Mouse (Mus musculus) liver, postnatal 0 days (tissue): ENCODE data around the gene Lipe. TPM values are rescaled to one million over a fixed set of nuclear protein-coding genes. Genes with fewer than 3 reads are reported as not detected.

Source experiments
- ATAC-seq: fragments of 200-750 bp; cut with Nextera tagmentation; 2 replicates; pipeline ENCODE4 v1.8.0; 2017; ENCODE audit warnings: mild to moderate bottlenecking, moderate library complexity
- DNase-seq: peaks from one replicate; pipeline ENCODE4 v3.0.0-alpha.2; 2016
- H3K27ac ChIP-seq: fragments of 300-500 bp; sonication (generic); 2 replicates; pipeline ENCODE4 v1.5.1; 2014; ENCODE audit warnings: antibody characterized with exemption, moderate library complexity, mild to moderate bottlenecking, low read depth
- H3K27me3 ChIP-seq: fragments of 300-500 bp; sonication (generic); 2 replicates; pipeline ENCODE4 v1.6.1; 2014; ENCODE audit warnings: low read length, control low read depth, mixed read lengths; ENCODE audit not compliant: insufficient read depth
- H3K36me3 ChIP-seq: fragments of 300-500 bp; sonication (generic); replicated peaks from 2 replicates; pipeline ENCODE4 v1.6.1; 2014; ENCODE audit warnings: mild to moderate bottlenecking, control low read depth, low read length, moderate library complexity, mixed read lengths; ENCODE audit not compliant: insufficient read depth
- H3K4me1 ChIP-seq: fragments of 300-500 bp; sonication (generic); 2 replicates; pipeline ENCODE4 v1.6.1; 2014; ENCODE audit warnings: antibody characterized with exemption, mild to moderate bottlenecking, control low read depth; ENCODE audit not compliant: insufficient read depth
- H3K4me2 ChIP-seq: fragments of 300-500 bp; sonication (generic); 2 replicates; pipeline ENCODE4 v1.6.1; 2014; ENCODE audit warnings: low read depth, mild to moderate bottlenecking, low read length, moderate library complexity, mixed read lengths
- H3K4me3 ChIP-seq: fragments of 300-500 bp; sonication (generic); 2 replicates; pipeline ENCODE4 v1.5.1; 2014; ENCODE audit warnings: low read depth, low read length
- H3K9ac ChIP-seq: fragments of 300-500 bp; sonication (generic); replicated peaks from 2 replicates; pipeline ENCODE4 v1.6.1; 2014; ENCODE audit warnings: mild to moderate bottlenecking, moderate library complexity
- H3K9me3 ChIP-seq: fragments of 300-500 bp; sonication (generic); 2 replicates; pipeline ENCODE4 v1.6.1; 2016; ENCODE audit warnings: mild to moderate bottlenecking, control low read depth, low read length, mixed read lengths
- CTCF ChIP-seq: sonication (generic); IDR thresholded peaks from 2 replicates; pipeline ENCODE4 v1.5.1; 2016; ENCODE audit warnings: antibody characterized with exemption, low read depth
- EP300 ChIP-seq: IDR thresholded peaks from 2 replicates; pipeline ENCODE4 v1.6.1; 2016; ENCODE audit warnings: antibody characterized with exemption, low read depth, mild to moderate bottlenecking
- WGBS: fragments of 180-500 bp; shearing (Covaris S2); extraction: QIAGEN DNeasy Blood & Tissue Kit; methylation state at CpG from one replicate; pipeline ENCODE4 v1.1.7; 2014; ENCODE audit not compliant: insufficient replicate concordance; 5-methylcytosine and 5-hydroxymethylcytosine counted together
- polyA plus RNA-seq: library from polyadenylated mRNA; unstranded; fragments of >200 nt; fragmentation: Nextera tagmentation; extraction: Ambion mirVana; gene quantifications from 2 replicates; pipeline ENCODE4 v1.2.1, GENCODE M21; 2015

The Lipe gene
- polyA plus RNA-seq, 1 experiment from 2014 or later = 5.5 TPM

GRCm38 (mm10) chr7:25419943-25420342 is 21.4 kb upstream of the Lipe start:
- Histone ChIP-seq H3K9ac (no peak overlapping the region), H3K9me3 (no peaks in the 10 kb centered on the region), H3K27me3 (no peaks in the 10 kb centered on the region), H3K27ac (no peak overlapping the region), H3K4me2 (no peak overlapping the region), H3K4me3 (no peak overlapping the region), H3K4me1 (0 out of 2 replicates have a peak, but pooled peaks cover 2% of the 10 kb centered on the region), H3K36me3 (no peaks in the 10 kb centered on the region)
- DNase-seq (no peak), ATAC-seq (peak; percentile 66)
- TF ChIP-seq EP300 (no peak), CTCF (no peak)
- 57% methylated on average over 4 of the region's 4 CpGs for WGBS

GRCm38 (mm10) chr7:25419536-25419935 is 21.0 kb upstream of the Lipe start:
- no peaks in the 10 kb centered on the region for H3K27me3 ChIP-seq
- WGBS = 79% methylated on average over 8 of the region's 8 CpGs
- ATAC-seq = no peak
- no peak overlapping the region for H3K4me2 ChIP-seq
- no peaks in the 10 kb centered on the region for H3K9me3 ChIP-seq
- 0 out of 2 replicates have a peak, but pooled peaks cover 2% of the 10 kb centered on the region for H3K4me1 ChIP-seq
- no peak overlapping the region for H3K4me3 ChIP-seq
- no peak for DNase-seq
- no peak for TF ChIP-seq EP300
- no peak for TF ChIP-seq CTCF
- no peaks in the 10 kb centered on the region for H3K36me3 ChIP-seq
- H3K9ac ChIP-seq = no peak overlapping the region
- H3K27ac ChIP-seq = no peak overlapping the region

- DNase-seq = peak; percentile 51
- Histone ChIP-seq H3K36me3 (no peaks in the 10 kb centered on the region), H3K4me2 (no peak overlapping the region), H3K9me3 (no peaks in the 10 kb centered on the region), H3K4me3 (no peak overlapping the region), H3K9ac (no peak overlapping the region), H3K4me1 (0 out of 2 replicates have a peak, but pooled peaks cover 2% of the 10 kb centered on the region), H3K27me3 (no peaks in the 10 kb centered on the region), H3K27ac (no peak overlapping the region)
- TF ChIP-seq EP300 = no peak
- peak; percentile 67 for TF ChIP-seq CTCF
- ATAC-seq = no peak
- whole genome bisulfite sequencing = 83% methylated on average over 1 of the region's 1 CpGs
These were observed 19.1 kb upstream of the Lipe start for GRCm38 (mm10) chr7:25417597-25417996.

GRCm38 (mm10) chr7:25412833-25413441 is 14.4 kb upstream of the Lipe start, which contains the start of gene Cxcl17:
Cxcl17 (minus strand) TSS chr7:25412886.
- DNase-seq = no peak
- no peak for TF ChIP-seq CTCF
- TF ChIP-seq EP300 = no peak
- Histone ChIP-seq H3K4me1 (no peaks in the 10 kb centered on the region), H3K27ac (no peak within 1 kb of the TSS), H3K9me3 (no peaks in the 10 kb centered on the region), H3K27me3 (no peaks in the 10 kb centered on the region), H3K36me3 (no peaks in the 10 kb centered on the region), H3K4me3 (no peak within 1 kb of the TSS), H3K4me2 (no peak within 1 kb of the TSS), H3K9ac (no peak within 1 kb of the TSS)
- WGBS = 43% methylated on average over 7 of the region's 7 CpGs
- ATAC-seq = no peak

GRCm38 (mm10) chr7:25411861-25412260 is 13.4 kb upstream of the Lipe start:
- no peak overlapping the region for H3K9ac ChIP-seq
- DNase-seq (no peak), ATAC-seq (no peak)
- H3K4me1 ChIP-seq = no peaks in the 10 kb centered on the region
- no peak overlapping the region for H3K27ac ChIP-seq
- H3K36me3 ChIP-seq = no peaks in the 10 kb centered on the region
- 76% methylated on average over 3 of the region's 3 CpGs for WGBS
- no peak overlapping the region for H3K4me3 ChIP-seq
- no peaks in the 10 kb centered on the region for H3K9me3 ChIP-seq
- no peak overlapping the region for H3K4me2 ChIP-seq
- H3K27me3 ChIP-seq = no peaks in the 10 kb centered on the region
- no peak for TF ChIP-seq CTCF
- no peak for TF ChIP-seq EP300

- ATAC-seq (peak; percentile 57), DNase-seq (no peak)
- Histone ChIP-seq H3K9ac (no peak overlapping the region), H3K4me3 (no peak overlapping the region), H3K27me3 (no peaks in the 10 kb centered on the region), H3K36me3 (no peaks in the 10 kb centered on the region), H3K4me2 (no peak overlapping the region), H3K9me3 (no peaks in the 10 kb centered on the region), H3K4me1 (no peaks in the 10 kb centered on the region), H3K27ac (no peak overlapping the region)
- no peak for TF ChIP-seq CTCF
- no peak for TF ChIP-seq EP300
- WGBS = 60% methylated on average over 1 of the region's 1 CpGs
These were observed 12.6 kb upstream of the Lipe start for GRCm38 (mm10) chr7:25410969-25411615.
